Mouse (Mus musculus): ENCODE results near the gene Uba3. TPM values are rescaled to one million over a fixed set of nuclear protein-coding genes. Genes with fewer than 3 reads are reported as not detected.
A peak's percentile ranks its signal among the peaks of the same experiment; 100 is the strongest.

The Uba3 gene
- polyA plus RNA-seq, 1 experiment from 2014 or later = 93.0 TPM

DNA sequence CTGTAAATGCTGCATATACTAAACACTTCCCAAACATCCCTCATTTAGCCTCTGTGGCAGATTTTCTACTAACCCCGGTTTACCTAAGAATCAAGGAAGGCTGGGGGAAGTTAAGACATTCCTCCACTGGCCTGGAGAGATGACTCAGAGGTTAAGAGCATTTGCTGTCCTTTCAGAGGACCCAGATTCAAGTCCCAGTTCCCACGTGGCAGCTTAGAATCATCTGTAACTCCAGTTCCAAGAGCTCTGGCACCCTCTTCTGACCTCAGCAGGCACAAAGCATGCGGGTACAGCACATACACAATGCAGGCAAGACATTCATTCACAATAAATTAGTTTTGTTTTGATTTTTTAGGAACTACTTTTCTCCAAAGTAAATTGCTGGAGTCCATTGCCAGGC, 3.8 kb upstream of the Uba3 start:
- H3K9ac ChIP-seq = no peak overlapping the region
- no peak overlapping the region for H3K4me2 ChIP-seq
- peaks cover 36% of the 10 kb centered on the region for H3K4me1 ChIP-seq (replicated peaks)
- no peak for ATAC-seq (ENCODE audit: low FRiP score)
- WGBS = 44% methylated on average over 3 of the region's 3 CpGs
- H3K4me3 ChIP-seq = no peak overlapping the region
- no peaks in the 10 kb centered on the region for H3K36me3 ChIP-seq
- no peaks in the 10 kb centered on the region for H3K27me3 ChIP-seq
- H3K9me3 ChIP-seq = no peaks in the 10 kb centered on the region
- no peak overlapping the region for H3K27ac ChIP-seq

DNA sequence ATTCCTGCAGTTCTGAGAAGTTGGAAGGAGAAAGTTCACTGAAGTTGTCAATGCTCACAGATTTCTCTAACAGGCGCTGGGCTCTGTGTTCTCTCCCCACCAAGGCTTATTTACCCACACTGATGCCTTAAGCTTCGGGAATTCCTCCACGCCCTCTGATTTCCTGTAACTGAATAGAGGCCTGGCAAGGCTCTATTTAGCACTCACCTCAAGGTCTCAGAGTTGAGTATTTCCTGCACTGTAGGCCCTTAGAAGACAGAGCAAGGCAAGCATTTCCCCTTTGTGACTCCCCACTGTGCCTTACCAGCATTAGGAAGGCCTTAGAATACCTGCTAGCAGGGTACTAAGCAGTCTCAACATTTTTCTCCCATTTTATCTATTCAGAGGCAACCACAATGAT, 3.0 kb upstream of the Uba3 start:
- Histone ChIP-seq H3K27me3 (no peaks in the 10 kb centered on the region), H3K36me3 (no peaks in the 10 kb centered on the region), H3K9ac (no peak overlapping the region), H3K9me3 (no peaks in the 10 kb centered on the region), H3K27ac (no peak overlapping the region), H3K4me3 (no peak overlapping the region), H3K4me2 (no peak overlapping the region), H3K4me1 (replicated peaks) (peaks cover 33% of the 10 kb centered on the region)
- ATAC-seq (ENCODE audit: low FRiP score) = no peak
- 42% methylated on average over 3 of the region's 3 CpGs for WGBS

DNA sequence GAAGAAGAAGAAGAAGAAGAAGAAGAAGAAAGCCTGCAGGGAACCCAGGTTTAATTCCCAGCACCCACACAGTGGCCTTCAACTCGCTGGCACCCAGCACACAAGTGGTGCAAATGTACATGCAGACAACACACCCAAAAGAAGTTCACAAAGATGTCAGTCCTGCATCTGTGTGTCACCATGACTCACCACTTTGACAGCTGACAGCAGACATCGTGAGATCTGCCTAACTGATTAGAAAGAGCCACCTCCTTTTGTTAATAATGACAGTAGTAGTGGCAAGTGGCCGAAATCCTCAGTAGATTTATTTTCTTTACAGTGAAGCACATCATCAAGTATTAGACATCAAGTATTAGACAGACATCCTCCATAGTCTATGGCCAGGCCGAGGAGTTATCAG, 1.6 kb upstream of the Uba3 start:
- H3K27ac ChIP-seq = no peak overlapping the region
- H3K4me1 ChIP-seq (replicated peaks) = peaks cover 28% of the 10 kb centered on the region
- no peaks in the 10 kb centered on the region for H3K36me3 ChIP-seq
- no peaks in the 10 kb centered on the region for H3K27me3 ChIP-seq
- H3K9ac ChIP-seq = no peak overlapping the region
- H3K9me3 ChIP-seq = no peaks in the 10 kb centered on the region
- H3K4me3 ChIP-seq = no peak overlapping the region
- WGBS = 79% methylated on average over 4 of the region's 4 CpGs
- no peak overlapping the region for H3K4me2 ChIP-seq
- ATAC-seq (ENCODE audit: low FRiP score) = no peak

DNA sequence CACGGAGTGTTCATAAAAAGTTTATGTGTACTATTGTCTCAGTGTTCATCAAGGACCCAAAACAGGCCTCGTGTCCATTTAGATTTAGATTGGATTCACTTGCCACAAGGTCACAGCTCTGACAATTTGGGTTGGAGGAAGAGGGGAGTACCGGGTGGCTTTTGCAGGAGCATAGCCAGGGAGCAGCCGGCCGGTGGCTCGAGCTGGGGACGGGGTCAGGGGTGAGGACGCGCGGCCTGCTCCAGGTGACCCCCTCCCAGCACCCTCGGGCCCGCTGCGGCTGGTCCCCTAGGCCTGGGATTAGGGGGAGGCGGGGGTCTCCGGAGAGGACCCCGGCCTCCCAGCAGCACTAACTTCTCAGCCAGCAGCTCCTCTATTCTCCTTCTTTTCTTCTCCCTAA, 495 bp downstream of the Uba3 start:
- ATAC-seq (ENCODE audit: low FRiP score) = peak; percentile 67
- no peaks in the 10 kb centered on the region for H3K36me3 ChIP-seq
- H3K4me1 ChIP-seq (replicated peaks) = peaks cover 17% of the 10 kb centered on the region
- H3K9ac ChIP-seq = peak overlapping the region; percentile 98
- no peaks in the 10 kb centered on the region for H3K27me3 ChIP-seq
- peak overlapping the region; percentile 60 for H3K4me2 ChIP-seq
- peak overlapping the region; percentile 90 for H3K27ac ChIP-seq
- peak overlapping the region; percentile 92 for H3K4me3 ChIP-seq
- under 1% methylated on average over 16 of the region's 16 CpGs for WGBS
- H3K9me3 ChIP-seq = no peaks in the 10 kb centered on the region

DNA sequence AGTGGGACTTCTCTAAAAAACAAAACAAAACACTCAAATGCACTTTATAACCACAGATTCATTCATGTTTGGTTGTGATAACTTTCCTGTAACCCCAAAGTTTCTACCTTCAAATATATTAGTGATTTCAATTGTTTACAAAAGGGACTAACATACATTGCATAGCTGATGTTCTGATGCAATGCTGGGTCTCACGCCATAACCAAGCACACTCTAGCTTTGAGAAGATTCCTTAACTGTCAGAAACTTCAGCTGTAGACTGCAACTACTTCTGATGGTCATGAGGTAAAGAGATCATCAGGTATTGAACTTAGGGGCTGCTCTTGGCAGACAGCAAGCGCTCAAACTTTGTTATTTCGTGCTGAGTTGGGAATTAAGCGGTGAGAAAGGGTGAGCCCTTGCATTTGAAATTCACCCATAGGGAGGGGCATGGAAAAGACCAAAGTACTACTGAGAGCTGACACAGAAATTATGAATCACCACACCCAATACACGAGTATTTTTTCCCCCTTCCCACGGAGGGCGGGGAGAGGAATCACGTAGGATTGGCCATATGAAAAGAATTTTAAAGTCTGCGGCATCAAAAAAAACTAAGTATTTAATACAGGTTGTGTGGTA, 1.1 kb downstream of the Uba3 start:
- peak overlapping the region; percentile 98 for H3K9ac ChIP-seq
- H3K9me3 ChIP-seq = no peaks in the 10 kb centered on the region
- no peak overlapping the region for H3K27ac ChIP-seq
- peak overlapping the region; percentile 60 for H3K4me2 ChIP-seq
- 17% methylated on average over 9 of the region's 9 CpGs for WGBS
- H3K36me3 ChIP-seq = no peaks in the 10 kb centered on the region
- H3K27me3 ChIP-seq = no peaks in the 10 kb centered on the region
- no peak for ATAC-seq (ENCODE audit: low FRiP score)
- H3K4me3 ChIP-seq = peak overlapping the region; percentile 92
- H3K4me1 ChIP-seq (replicated peaks) = peaks cover 16% of the 10 kb centered on the region

DNA sequence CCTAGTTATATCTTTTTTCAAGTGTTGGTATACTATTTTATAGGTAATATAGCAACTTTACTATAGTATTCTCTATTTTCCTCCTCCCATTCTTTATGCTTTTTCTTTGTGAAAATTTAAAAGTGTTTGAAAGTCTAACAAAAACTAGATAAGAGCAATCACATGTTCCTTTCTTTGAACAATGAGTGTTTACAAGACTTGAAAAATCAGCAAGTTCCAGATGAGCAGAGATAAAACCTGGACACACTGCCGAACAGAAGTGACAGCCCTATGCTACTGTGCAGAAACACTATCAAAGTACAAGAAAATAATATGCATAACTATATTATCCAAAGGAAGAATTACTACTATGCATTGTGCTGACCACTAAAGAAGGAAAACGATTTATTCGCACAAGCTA, 3.0 kb downstream of the Uba3 start:
- Histone ChIP-seq H3K27me3 (no peaks in the 10 kb centered on the region), H3K4me1 (replicated peaks) (peaks cover 16% of the 10 kb centered on the region), H3K9me3 (no peaks in the 10 kb centered on the region), H3K27ac (no peak overlapping the region), H3K9ac (no peak overlapping the region), H3K36me3 (peaks cover 9% of the 10 kb centered on the region), H3K4me2 (no peak overlapping the region), H3K4me3 (no peak overlapping the region)
- ATAC-seq (ENCODE audit: low FRiP score) = no peak
- WGBS = 87% methylated on average over 3 of the region's 3 CpGs

DNA sequence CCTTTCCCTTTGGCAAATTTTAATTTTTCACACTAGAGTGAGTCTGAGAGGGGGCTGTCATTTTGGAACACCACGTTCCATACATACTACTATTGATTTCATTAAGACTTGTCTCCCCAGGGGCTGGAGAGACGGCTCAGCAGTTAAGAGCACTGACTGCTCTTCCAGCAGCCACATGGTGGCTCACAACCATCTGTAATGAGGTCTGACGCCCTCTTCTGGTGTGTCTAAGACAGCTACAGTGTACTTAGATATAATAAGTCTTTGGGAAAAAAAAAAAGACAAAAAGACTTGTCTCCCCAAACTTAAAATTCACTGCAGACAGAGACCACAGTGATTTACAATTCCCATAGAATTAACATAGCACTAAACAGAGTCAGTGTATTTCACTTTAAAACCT, 5.0 kb downstream of the Uba3 start:
- Histone ChIP-seq H3K9ac (no peak overlapping the region), H3K36me3 (peaks cover 29% of the 10 kb centered on the region), H3K4me2 (no peak overlapping the region), H3K4me3 (no peak overlapping the region), H3K9me3 (no peaks in the 10 kb centered on the region), H3K27ac (no peak overlapping the region), H3K27me3 (no peaks in the 10 kb centered on the region), H3K4me1 (replicated peaks) (peaks cover 16% of the 10 kb centered on the region)
- no peak for ATAC-seq (ENCODE audit: low FRiP score)
- 53% methylated on average over 3 of the region's 3 CpGs for WGBS

DNA sequence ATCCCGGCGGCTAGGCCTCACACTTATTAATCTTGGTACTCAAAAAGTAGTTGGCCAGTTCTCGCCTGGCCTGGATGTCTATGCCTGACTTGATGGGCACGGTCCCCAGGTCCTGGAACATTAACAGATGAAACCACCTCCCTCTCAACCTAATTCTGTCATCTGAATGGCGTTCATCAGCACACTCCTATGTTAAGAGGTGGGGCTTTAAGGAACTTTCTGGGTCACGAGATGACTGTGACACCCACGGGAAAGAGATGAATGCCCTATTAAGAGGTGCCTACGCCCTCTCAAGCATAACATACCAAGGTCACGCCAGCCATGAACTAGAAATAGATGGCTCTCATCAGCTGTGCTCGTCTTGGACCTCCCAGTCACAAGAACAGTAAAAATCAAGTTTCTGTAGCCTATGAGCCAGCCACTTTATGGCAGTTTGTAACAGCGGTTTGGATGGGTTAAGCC, 26.0 kb downstream of the Uba3 start:
- H3K9me3 ChIP-seq = no peaks in the 10 kb centered on the region
- peaks cover 25% of the 10 kb centered on the region for H3K36me3 ChIP-seq
- peaks cover 24% of the 10 kb centered on the region for H3K4me1 ChIP-seq (replicated peaks)
- H3K27me3 ChIP-seq = no peaks in the 10 kb centered on the region
- peak overlapping the region; percentile 60 for H3K4me2 ChIP-seq
- WGBS = 9% methylated on average over 11 of the region's 11 CpGs
- H3K4me3 ChIP-seq = peak overlapping the region; percentile 93
- H3K9ac ChIP-seq = peak overlapping the region; percentile 94
- ATAC-seq (ENCODE audit: low FRiP score) = peak; percentile 72
- H3K27ac ChIP-seq = peak overlapping the region; percentile 91

DNA sequence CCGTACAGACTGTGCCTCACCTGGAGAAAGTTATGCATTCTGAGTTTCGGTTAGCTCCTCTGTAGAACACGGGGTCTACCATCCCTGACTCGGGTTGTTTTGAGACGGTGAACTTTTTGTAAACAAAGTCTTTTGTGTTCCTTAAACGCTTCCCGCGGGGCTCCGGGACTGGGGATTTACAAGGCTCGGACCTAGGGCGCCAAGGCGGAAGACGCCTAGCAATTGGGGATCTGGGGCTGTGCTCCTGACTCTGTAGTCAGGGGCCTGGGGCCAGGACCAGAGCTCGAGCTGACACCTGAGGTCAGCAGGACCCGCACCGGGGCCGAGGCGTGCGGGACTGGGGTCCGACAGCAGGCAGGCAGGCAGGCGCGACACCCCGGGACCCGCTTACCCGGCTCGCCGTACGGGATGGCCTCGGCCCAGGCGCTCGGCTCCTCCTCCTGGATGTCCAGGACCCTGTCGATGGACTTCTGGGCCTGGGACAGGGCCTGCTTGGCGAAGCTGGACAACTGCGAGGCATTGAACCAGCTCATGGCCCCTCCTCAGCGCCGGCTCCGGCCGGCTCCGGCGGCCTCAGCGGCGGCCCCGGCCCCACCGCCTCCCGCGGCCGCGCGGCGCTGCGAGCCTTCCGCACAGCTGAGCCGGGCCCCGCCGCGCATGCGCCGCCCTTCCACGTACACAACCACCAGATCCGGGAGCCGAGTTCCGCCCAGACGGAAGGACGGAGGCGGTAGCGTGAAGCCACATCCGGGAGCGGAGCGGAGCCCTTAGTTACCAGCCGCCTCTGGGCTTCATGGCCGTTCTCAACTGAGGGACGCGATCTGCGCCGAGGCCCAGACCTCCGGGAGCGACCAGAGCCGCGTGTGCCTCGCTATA, 26.7 kb downstream of the Uba3 start, which contains the start of gene Tmf1:
Gene Tmf1, minus strand, starts transcription at position 632 of the 876 bp plus-strand sequence.
- Histone ChIP-seq H3K9ac (peak within 1 kb of the TSS; percentile 94), H3K4me2 (peak within 1 kb of the TSS; percentile 60), H3K27ac (peak within 1 kb of the TSS; percentile 91), H3K4me1 (replicated peaks) (peaks cover 24% of the 10 kb centered on the region), H3K27me3 (no peaks in the 10 kb centered on the region), H3K36me3 (peaks cover 22% of the 10 kb centered on the region), H3K9me3 (no peaks in the 10 kb centered on the region), H3K4me3 (peak within 1 kb of the TSS; percentile 93)
- under 1% methylated on average over 72 of the region's 80 CpGs for WGBS
- ATAC-seq (ENCODE audit: low FRiP score) = peak; percentile 98

DNA sequence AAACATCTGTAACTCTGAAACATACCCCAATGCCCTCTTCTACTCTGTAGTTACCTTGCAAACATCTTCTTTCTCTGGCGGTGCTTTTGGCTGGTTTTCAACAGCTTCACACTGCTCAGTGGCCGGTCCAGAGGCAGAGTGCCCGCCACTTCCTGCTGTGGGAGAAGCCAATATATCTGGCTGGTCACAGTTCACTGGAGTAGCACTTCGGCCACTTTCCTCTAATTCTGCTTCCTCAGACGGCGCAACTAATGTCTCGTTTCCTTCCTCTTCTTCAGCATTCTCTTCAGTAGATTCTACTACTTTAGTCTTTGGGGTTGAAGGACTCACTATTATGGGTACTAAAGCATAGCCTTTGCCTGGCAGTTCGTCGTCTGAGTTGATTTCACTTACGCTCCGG, 29.7 kb downstream of the Uba3 start:
- Histone ChIP-seq H3K4me3 (no peak overlapping the region), H3K27me3 (no peaks in the 10 kb centered on the region), H3K4me1 (replicated peaks) (peaks cover 24% of the 10 kb centered on the region), H3K4me2 (no peak overlapping the region), H3K9ac (no peak overlapping the region), H3K36me3 (peaks cover 33% of the 10 kb centered on the region), H3K9me3 (no peaks in the 10 kb centered on the region), H3K27ac (no peak overlapping the region)
- WGBS = 80% methylated on average over 11 of the region's 11 CpGs
- ATAC-seq (ENCODE audit: low FRiP score) = no peak

DNA sequence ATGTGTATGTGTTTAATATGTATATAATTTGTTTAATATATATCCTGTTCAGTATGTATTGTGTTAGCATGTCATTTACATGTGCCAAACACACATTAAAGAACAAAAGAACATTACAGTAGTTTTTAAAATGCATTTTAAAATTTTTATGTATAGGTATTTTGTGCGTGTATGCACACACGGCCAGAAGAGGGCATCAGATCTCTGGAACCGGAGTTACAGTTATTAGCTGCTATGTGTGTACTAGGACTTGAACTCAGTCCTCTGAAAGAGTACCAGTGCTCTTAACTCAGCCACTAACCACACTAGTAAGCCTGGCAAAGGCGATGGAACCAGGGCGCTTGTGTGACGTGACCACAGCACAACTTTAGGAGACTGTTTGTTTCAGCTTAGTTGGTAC, 55.3 kb downstream of the Uba3 start:
- 82% methylated on average over 6 of the region's 6 CpGs for WGBS
- Histone ChIP-seq H3K4me2 (no peak overlapping the region), H3K4me3 (no peak overlapping the region), H3K4me1 (replicated peaks) (peaks cover 25% of the 10 kb centered on the region), H3K27me3 (no peaks in the 10 kb centered on the region), H3K9me3 (no peaks in the 10 kb centered on the region), H3K9ac (no peak overlapping the region), H3K36me3 (peaks cover 3% of the 10 kb centered on the region), H3K27ac (no peak overlapping the region)
- ATAC-seq (ENCODE audit: low FRiP score) = no peak

DNA sequence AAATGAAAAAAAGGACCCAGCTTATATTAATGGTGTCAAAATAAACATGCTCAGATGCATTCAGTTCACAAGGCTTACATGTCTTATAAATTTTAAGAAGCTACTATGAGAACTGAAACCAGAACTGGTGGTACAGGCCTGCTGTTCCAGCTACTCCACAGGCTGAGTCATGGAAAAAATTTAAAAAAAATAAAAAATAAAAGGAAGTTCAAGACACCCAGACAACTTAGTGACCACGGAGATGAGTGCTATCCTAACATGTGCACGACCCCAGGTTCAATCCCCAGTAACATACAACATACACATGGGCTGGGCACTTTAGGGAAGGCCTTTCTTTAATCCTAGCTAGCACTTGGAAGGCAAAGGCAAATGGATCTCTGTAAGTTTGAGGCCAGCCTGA, 55.7 kb downstream of the Uba3 start:
- WGBS = 90% methylated on average over 2 of the region's 2 CpGs
- no peak for ATAC-seq (ENCODE audit: low FRiP score)
- Histone ChIP-seq H3K36me3 (peaks cover 3% of the 10 kb centered on the region), H3K4me3 (no peak overlapping the region), H3K4me2 (no peak overlapping the region), H3K9ac (no peak overlapping the region), H3K27ac (no peak overlapping the region), H3K27me3 (no peaks in the 10 kb centered on the region), H3K9me3 (no peaks in the 10 kb centered on the region), H3K4me1 (replicated peaks) (peaks cover 25% of the 10 kb centered on the region)

Data from hindbrain, embryonic 13.5 days (tissue).